Mouse (Mus musculus): ENCODE data around the gene Bfsp1. TPM values are rescaled to one million over a fixed set of nuclear protein-coding genes. Genes with fewer than 3 reads are reported as not detected.

The Bfsp1 gene
- polyA plus RNA-seq, 1 experiment: 0.47 TPM

DNA sequence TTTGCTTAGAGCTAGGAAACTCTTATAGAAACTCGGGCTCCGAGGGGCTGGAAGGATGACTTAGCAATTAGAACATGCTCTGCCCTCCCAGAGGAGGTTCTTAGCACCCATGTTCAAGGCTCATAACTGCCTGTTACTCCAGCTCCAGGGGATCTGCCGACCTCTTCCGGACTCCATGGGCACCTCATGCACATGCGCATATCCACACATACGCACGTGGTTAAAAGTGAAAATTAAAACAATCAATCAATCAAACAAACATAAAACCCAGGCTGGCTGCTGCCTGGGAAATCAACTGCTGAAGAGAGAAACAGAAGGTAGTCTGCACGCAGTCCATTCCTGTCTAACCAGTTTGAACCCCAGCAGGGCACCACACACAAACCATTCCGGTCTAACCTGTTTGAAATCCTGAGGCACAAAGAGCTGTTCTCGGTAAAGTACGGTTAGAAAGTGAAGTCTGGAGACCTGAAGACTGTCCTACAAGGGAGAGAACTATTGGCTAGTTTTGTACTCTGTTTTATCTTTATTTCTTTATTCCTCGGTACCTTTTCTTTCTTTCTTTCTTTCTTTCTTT, 27.0 kb upstream of the Bfsp1 start:
- Histone ChIP-seq H3K27ac (ENCODE audit: insufficient read depth, low read length) (no peak overlapping the region), H3K4me1 (ENCODE audit: control insufficient read depth, insufficient read depth, low read length) (no peaks in the 10 kb centered on the region), H3K4me3 (ENCODE audit: insufficient read depth, low read length) (no peak overlapping the region)
- TF ChIP-seq CTCF (IDR thresholded peaks at IDR 0.05; ENCODE audit: borderline replicate concordance, insufficient read depth, low read length): no peak
- no peak for TF ChIP-seq POLR2A (IDR thresholded peaks at IDR 0.05; ENCODE audit: low read depth, low read length)

- Histone ChIP-seq H3K4me3 (ENCODE audit: insufficient read depth, low read length) (no peak overlapping the region), H3K4me1 (ENCODE audit: control insufficient read depth, insufficient read depth, low read length) (no peaks in the 10 kb centered on the region), H3K27ac (ENCODE audit: insufficient read depth, low read length) (no peak overlapping the region)
- TF ChIP-seq POLR2A (IDR thresholded peaks at IDR 0.05; ENCODE audit: low read depth, low read length) (no peak), CTCF (IDR thresholded peaks at IDR 0.05; ENCODE audit: borderline replicate concordance, insufficient read depth, low read length) (no peak)
Observed at GRCm38 (mm10) chr2:143889131-143889859, 26.3 kb upstream of the Bfsp1 start.

DNA sequence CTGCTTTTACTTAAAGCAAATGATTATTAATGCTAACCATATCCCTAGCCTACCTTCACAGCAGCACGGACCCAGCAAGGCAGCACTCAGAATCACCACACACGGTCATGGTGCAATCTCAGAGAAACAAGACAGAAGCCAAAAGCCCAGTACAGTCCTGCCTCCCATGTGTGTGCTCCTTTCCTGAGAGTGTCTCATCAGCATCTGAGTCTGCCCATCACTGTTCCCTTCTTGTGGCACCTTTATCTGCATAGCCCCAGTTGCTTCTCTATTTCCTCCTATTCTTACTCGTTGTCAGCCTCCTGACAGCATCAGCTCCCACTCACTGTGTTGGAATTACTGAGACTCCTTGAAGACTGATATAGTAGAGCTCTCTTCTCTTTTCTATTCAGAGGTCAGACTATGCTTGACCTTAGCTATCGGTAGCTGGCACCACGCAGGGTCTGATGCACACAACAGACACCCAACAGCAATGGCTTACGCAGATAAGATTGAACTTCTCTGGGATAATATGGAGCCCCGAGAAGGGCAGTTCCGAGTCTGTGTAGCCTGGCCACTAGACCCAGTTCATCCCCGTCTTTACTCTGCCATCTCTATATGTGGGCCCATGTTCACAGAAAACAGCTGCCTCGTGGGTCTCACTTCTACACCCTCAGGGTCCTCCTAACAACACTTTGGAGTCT, 19.8 kb upstream of the Bfsp1 start:
- Histone ChIP-seq H3K4me1 (ENCODE audit: control insufficient read depth, insufficient read depth, low read length) (no peaks in the 10 kb centered on the region), H3K4me3 (ENCODE audit: insufficient read depth, low read length) (no peak overlapping the region), H3K27ac (ENCODE audit: insufficient read depth, low read length) (no peak overlapping the region)
- no peak for TF ChIP-seq CTCF (IDR thresholded peaks at IDR 0.05; ENCODE audit: borderline replicate concordance, insufficient read depth, low read length)
- TF ChIP-seq POLR2A (IDR thresholded peaks at IDR 0.05; ENCODE audit: low read depth, low read length): no peak

DNA sequence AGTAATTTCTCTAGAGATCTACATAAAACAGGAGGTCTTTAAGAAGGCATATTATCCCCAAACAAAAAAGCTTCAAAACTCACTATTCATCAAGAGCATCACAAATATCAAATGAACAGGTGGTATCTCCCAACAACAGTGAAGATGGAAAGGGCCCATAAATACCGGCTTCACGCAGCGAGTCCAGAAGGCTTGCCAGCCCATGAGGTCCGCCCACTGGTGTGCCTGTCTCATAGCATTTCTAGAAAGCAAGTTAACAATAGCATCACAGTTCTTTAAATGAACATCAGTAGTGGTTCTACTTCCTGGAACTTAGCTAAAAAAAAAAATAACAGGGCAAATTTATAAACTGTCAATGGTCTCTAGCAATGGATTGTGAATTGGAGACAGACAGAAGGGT, 19.0 kb upstream of the Bfsp1 start:
- Histone ChIP-seq H3K4me1 (ENCODE audit: control insufficient read depth, insufficient read depth, low read length) (no peaks in the 10 kb centered on the region), H3K27ac (ENCODE audit: insufficient read depth, low read length) (no peak overlapping the region), H3K4me3 (ENCODE audit: insufficient read depth, low read length) (no peak overlapping the region)
- TF ChIP-seq CTCF (IDR thresholded peaks at IDR 0.05; ENCODE audit: borderline replicate concordance, insufficient read depth, low read length): no peak
- TF ChIP-seq POLR2A (IDR thresholded peaks at IDR 0.05; ENCODE audit: low read depth, low read length): no peak

DNA sequence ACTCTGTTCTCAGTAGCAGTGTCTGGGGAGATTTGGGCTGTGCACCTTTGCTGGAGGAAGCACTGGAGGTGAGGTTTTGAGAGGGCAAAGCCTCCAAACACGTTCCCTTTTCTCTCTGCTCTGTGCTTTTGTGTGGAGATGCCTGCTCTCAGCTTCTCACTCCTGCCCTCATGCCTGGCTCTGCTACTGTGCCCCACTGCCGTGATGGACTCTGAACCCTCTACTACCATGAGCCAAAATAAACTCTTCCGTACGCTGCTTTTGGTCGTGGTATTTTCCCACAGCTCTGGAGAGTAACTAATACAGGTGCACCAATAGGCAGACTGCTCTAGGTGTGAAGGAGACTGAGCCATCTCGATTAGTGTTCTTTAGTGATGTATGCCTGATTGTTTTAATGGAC, 16.3 kb upstream of the Bfsp1 start:
- TF ChIP-seq POLR2A (IDR thresholded peaks at IDR 0.05; ENCODE audit: low read depth, low read length): no peak
- TF ChIP-seq CTCF (IDR thresholded peaks at IDR 0.05; ENCODE audit: borderline replicate concordance, insufficient read depth, low read length): no peak
- no peak overlapping the region for H3K4me3 ChIP-seq (ENCODE audit: insufficient read depth, low read length)

DNA sequence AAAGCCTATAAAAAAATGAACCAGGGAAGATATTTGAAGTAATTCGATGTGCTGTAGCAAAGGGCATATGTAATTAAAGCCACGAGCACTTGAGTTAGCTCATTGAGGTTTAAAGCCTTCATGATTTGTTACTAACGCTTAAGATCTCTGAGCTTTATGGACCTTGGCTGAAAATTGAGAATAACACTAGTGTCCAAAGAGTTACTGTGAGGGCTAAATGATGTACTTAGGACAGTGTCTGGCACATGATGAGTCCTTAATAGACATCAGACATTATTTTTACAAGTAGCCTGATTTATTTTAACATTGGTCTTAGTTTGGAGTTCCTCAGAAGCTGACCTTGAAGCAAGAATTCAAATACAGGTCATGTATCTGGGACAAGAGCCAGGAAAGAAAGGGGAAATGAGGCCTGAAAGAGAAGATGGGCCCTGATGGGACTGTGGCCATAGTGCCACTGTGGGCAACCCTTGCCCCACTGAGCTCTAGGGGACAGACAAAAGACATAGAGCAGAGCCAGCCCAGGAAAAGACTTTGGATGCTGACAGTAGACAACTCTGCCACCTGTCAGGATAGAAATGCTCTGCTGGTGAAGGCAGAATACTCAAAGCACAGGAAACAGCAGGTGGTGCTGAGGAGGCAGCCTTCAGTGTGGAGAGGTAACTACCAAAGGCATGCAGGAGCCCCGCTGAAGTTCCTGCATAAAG, 14.1 kb upstream of the Bfsp1 start:
- Histone ChIP-seq H3K27ac (ENCODE audit: insufficient read depth, low read length) (no peak overlapping the region), H3K4me1 (ENCODE audit: control insufficient read depth, insufficient read depth, low read length) (peaks cover 3% of the 10 kb centered on the region), H3K4me3 (ENCODE audit: insufficient read depth, low read length) (no peak overlapping the region)
- TF ChIP-seq POLR2A (IDR thresholded peaks at IDR 0.05; ENCODE audit: low read depth, low read length) (no peak), CTCF (IDR thresholded peaks at IDR 0.05; ENCODE audit: borderline replicate concordance, insufficient read depth, low read length) (no peak)

More for the DNA sequence above, 16.3 kb upstream of the Bfsp1 start:
- no peak overlapping the region for H3K27ac ChIP-seq (ENCODE audit: insufficient read depth, low read length)
- peaks cover 3% of the 10 kb centered on the region for H3K4me1 ChIP-seq (ENCODE audit: control insufficient read depth, insufficient read depth, low read length)

DNA sequence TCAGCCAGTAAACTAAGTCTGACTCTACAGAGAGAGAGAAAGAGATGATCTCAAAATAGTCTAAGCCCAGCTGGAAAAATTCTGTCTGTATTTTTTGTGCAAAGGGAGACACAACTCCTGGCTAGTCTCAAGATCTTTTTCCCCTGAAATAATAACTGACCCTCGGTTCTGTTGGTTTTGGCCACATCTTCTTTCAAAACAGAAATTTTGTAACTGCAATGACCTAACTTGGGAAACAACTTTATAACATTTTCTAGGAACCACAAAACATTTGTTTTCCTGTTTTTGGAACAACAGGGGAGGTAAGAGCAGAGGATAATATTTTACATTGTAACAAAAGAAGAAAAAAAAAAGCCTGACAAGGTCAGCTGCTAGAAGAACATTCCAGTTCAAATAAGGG, 13.1 kb upstream of the Bfsp1 start:
- H3K27ac ChIP-seq (ENCODE audit: insufficient read depth, low read length): peak overlapping the region; percentile 42
- peaks cover 3% of the 10 kb centered on the region for H3K4me1 ChIP-seq (ENCODE audit: control insufficient read depth, insufficient read depth, low read length)
- TF ChIP-seq CTCF (IDR thresholded peaks at IDR 0.05; ENCODE audit: borderline replicate concordance, insufficient read depth, low read length) (no peak), POLR2A (IDR thresholded peaks at IDR 0.05; ENCODE audit: low read depth, low read length) (no peak)
- no peak overlapping the region for H3K4me3 ChIP-seq (ENCODE audit: insufficient read depth, low read length)

GRCm38 (mm10) chr2:143870936-143871688, 8.1 kb upstream of the Bfsp1 start:
- TF ChIP-seq CTCF (IDR thresholded peaks at IDR 0.05; ENCODE audit: borderline replicate concordance, insufficient read depth, low read length) (no peak), POLR2A (IDR thresholded peaks at IDR 0.05; ENCODE audit: low read depth, low read length) (no peak)
- no peak overlapping the region for H3K27ac ChIP-seq (ENCODE audit: insufficient read depth, low read length)

DNA sequence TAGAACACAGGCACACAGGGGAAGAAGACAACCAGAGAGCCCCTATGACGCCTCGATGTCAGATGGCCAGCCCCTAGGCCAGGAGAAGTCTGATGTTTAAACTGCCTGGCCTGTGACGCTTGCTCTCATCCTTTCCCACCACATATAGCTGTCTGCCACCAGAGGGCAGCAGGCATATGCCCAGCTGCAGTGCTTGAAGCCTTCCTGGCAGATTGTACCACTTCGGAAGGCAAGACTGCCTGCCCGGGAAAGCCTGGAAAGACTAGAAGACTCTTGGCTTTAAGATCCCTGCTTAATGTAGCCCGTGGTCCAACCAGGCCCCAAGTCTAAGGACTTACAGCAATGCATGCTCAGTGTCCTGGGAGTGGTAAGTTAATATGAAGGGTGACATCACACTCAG, 4.4 kb upstream of the Bfsp1 start:
- Histone ChIP-seq H3K4me1 (ENCODE audit: control insufficient read depth, insufficient read depth, low read length) (0 out of 2 replicates have a peak, but pooled peaks cover 3% of the 10 kb centered on the region), H3K4me3 (ENCODE audit: insufficient read depth, low read length) (no peak overlapping the region), H3K27ac (ENCODE audit: insufficient read depth, low read length) (no peak overlapping the region)
- TF ChIP-seq POLR2A (IDR thresholded peaks at IDR 0.05; ENCODE audit: low read depth, low read length) (no peak), CTCF (IDR thresholded peaks at IDR 0.05; ENCODE audit: borderline replicate concordance, insufficient read depth, low read length) (peak; percentile 96)

More at GRCm38 (mm10) chr2:143870936-143871688, 8.1 kb upstream of the Bfsp1 start:
- 0 out of 2 replicates have a peak, but pooled peaks cover 3% of the 10 kb centered on the region for H3K4me1 ChIP-seq (ENCODE audit: control insufficient read depth, insufficient read depth, low read length)
- no peak overlapping the region for H3K4me3 ChIP-seq (ENCODE audit: insufficient read depth, low read length)
